Mouse (Mus musculus): ENCODE measurements at regions not wholly inside any gene's neighbourhood (a gene's known extent, or its start where the extent isn't known, plus 50 kb on each side); places are given as distances from the start of the nearest gene placed in this dataset.

DNA sequence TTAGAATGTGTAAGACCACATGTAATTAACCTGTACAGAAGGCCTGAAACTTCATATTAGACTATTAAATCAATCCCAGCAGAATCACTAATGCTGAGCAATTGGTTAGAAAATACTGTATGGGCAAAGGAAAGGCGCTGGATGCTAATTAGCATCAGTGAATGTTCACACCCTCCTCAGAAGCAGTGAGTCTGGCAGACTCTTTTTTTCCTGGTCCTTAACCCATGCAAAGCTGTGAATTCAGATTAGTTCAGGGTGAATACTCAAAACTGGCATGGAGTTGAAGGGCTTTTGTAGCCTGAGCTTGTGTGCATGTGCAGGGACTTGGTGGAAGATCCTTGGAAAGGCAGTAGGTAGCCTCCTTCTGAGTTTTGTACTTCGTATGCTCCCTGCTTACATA is 179.3 kb downstream of the Slc4a3 start:
- TF ChIP-seq MAFK (IDR thresholded peaks at IDR 0.05; ENCODE audit: insufficient read depth, low read depth, low read length): no peak
- TF ChIP-seq ZC3H11A (IDR thresholded peaks at IDR 0.05; ENCODE audit: borderline replicate concordance, low read depth, low read length): no peak
- no peak for TF ChIP-seq ZNF384 (IDR thresholded peaks at IDR 0.05; ENCODE audit: low read depth, low read length)
- no peak for TF ChIP-seq HCFC1 (IDR thresholded peaks at IDR 0.05; ENCODE audit: borderline replicate concordance, insufficient read depth, low read length)
- no peak for TF ChIP-seq CHD2 (IDR thresholded peaks at IDR 0.05; ENCODE audit: low read depth, low read length)
- H3K4me1 ChIP-seq (ENCODE audit: control insufficient read depth in 2 of 2, insufficient read depth in 2 of 2, low read length in 2 of 2, poor library complexity in 1 of 2): no peaks in the 10 kb centered on the region
- no peaks in the 10 kb centered on the region for H3K9me3 ChIP-seq (ENCODE audit: control insufficient read depth, insufficient read depth, low read depth, low read length)
- no peak overlapping the region for H3K9ac ChIP-seq (ENCODE audit: insufficient read depth, low read depth, low read length, poor library complexity, severe bottlenecking)
- no peak for DNase-seq (ENCODE audit: low read depth, low spot score)
- in situ Hi-C loops (cut with MboI; ENCODE audit: low sequenced_read_pairs in 2 of 2, unreplicated experiment in 2 of 2): no loop called here
- H3K4me3 ChIP-seq (ENCODE audit: insufficient read depth in 1 of 2, low read depth in 1 of 2, low read length in 2 of 2, poor library complexity in 1 of 2, severe bottlenecking in 1 of 2): no peak overlapping the region
- no peaks in the 10 kb centered on the region for H3K36me3 ChIP-seq (ENCODE audit: control insufficient read depth, insufficient read depth, low read length, poor library complexity, severe bottlenecking)
- H3K27ac ChIP-seq (ENCODE audit: insufficient read depth, low read depth, low read length, poor library complexity, severe bottlenecking): no peak overlapping the region

- in situ Hi-C loops (cut with MboI; ENCODE audit: low sequenced_read_pairs in 2 of 2, unreplicated experiment in 2 of 2): no loop called here
- no peaks in the 10 kb centered on the region for H3K36me3 ChIP-seq (ENCODE audit: control insufficient read depth, insufficient read depth, low read length, poor library complexity, severe bottlenecking)
- no peak overlapping the region for H3K9ac ChIP-seq (ENCODE audit: insufficient read depth, low read depth, low read length, poor library complexity, severe bottlenecking)
- H3K4me3 ChIP-seq (ENCODE audit: insufficient read depth in 1 of 2, low read depth in 1 of 2, low read length in 2 of 2, poor library complexity in 1 of 2, severe bottlenecking in 1 of 2): no peak overlapping the region
- no peak for DNase-seq (ENCODE audit: low read depth, low spot score)
- no peak for TF ChIP-seq HCFC1 (IDR thresholded peaks at IDR 0.05; ENCODE audit: borderline replicate concordance, insufficient read depth, low read length)
- TF ChIP-seq ZC3H11A (IDR thresholded peaks at IDR 0.05; ENCODE audit: borderline replicate concordance, low read depth, low read length): no peak
- no peak for TF ChIP-seq ZNF384 (IDR thresholded peaks at IDR 0.05; ENCODE audit: low read depth, low read length)
- no peak for TF ChIP-seq MAFK (IDR thresholded peaks at IDR 0.05; ENCODE audit: insufficient read depth, low read depth, low read length)
- no peak for TF ChIP-seq CHD2 (IDR thresholded peaks at IDR 0.05; ENCODE audit: low read depth, low read length)
- no peaks in the 10 kb centered on the region for H3K9me3 ChIP-seq (ENCODE audit: control insufficient read depth, insufficient read depth, low read depth, low read length)
- no peaks in the 10 kb centered on the region for H3K4me1 ChIP-seq (ENCODE audit: control insufficient read depth in 2 of 2, insufficient read depth in 2 of 2, low read length in 2 of 2, poor library complexity in 1 of 2)
- no peak overlapping the region for H3K27ac ChIP-seq (ENCODE audit: insufficient read depth, low read depth, low read length, poor library complexity, severe bottlenecking)
Measured at GRCm38 (mm10) chr1:75728859-75729258, 182.8 kb downstream of the Slc4a3 start.

- Histone ChIP-seq H3K4me1 (ENCODE audit: control insufficient read depth in 2 of 2, insufficient read depth in 2 of 2, low read length in 2 of 2, poor library complexity in 1 of 2) (no peaks in the 10 kb centered on the region), H3K27ac (ENCODE audit: insufficient read depth, low read depth, low read length, poor library complexity, severe bottlenecking) (no peak overlapping the region), H3K36me3 (ENCODE audit: control insufficient read depth, insufficient read depth, low read length, poor library complexity, severe bottlenecking) (no peaks in the 10 kb centered on the region), H3K9me3 (ENCODE audit: control insufficient read depth, insufficient read depth, low read depth, low read length) (no peaks in the 10 kb centered on the region), H3K4me3 (ENCODE audit: insufficient read depth in 1 of 2, low read depth in 1 of 2, low read length in 2 of 2, poor library complexity in 1 of 2, severe bottlenecking in 1 of 2) (no peak overlapping the region), H3K9ac (ENCODE audit: insufficient read depth, low read depth, low read length, poor library complexity, severe bottlenecking) (no peak overlapping the region)
- no peak for DNase-seq (ENCODE audit: low read depth, low spot score)
- TF ChIP-seq ZNF384 (IDR thresholded peaks at IDR 0.05; ENCODE audit: low read depth, low read length) (no peak), CHD2 (IDR thresholded peaks at IDR 0.05; ENCODE audit: low read depth, low read length) (no peak), HCFC1 (IDR thresholded peaks at IDR 0.05; ENCODE audit: borderline replicate concordance, insufficient read depth, low read length) (no peak), MAFK (IDR thresholded peaks at IDR 0.05; ENCODE audit: insufficient read depth, low read depth, low read length) (no peak), ZC3H11A (IDR thresholded peaks at IDR 0.05; ENCODE audit: borderline replicate concordance, low read depth, low read length) (no peak)
- in situ Hi-C loops (cut with MboI; ENCODE audit: low sequenced_read_pairs in 2 of 2, unreplicated experiment in 2 of 2): no loop called here
Measured at GRCm38 (mm10) chr1:75733791-75734190, 187.7 kb downstream of the Slc4a3 start.

GRCm38 (mm10) chr1:75738651-75739050 is 192.6 kb downstream of the Slc4a3 start:
- Histone ChIP-seq H3K27ac (ENCODE audit: insufficient read depth, low read depth, low read length, poor library complexity, severe bottlenecking) (no peak overlapping the region), H3K4me1 (ENCODE audit: control insufficient read depth in 2 of 2, insufficient read depth in 2 of 2, low read length in 2 of 2, poor library complexity in 1 of 2) (peaks cover 0 to 2% of the 10 kb centered on the region in 2 experiments; a peak in 1 of 4 replicates), H3K4me3 (ENCODE audit: insufficient read depth in 1 of 2, low read depth in 1 of 2, low read length in 2 of 2, poor library complexity in 1 of 2, severe bottlenecking in 1 of 2) (no peak overlapping the region), H3K9ac (ENCODE audit: insufficient read depth, low read depth, low read length, poor library complexity, severe bottlenecking) (no peak overlapping the region), H3K9me3 (ENCODE audit: control insufficient read depth, insufficient read depth, low read depth, low read length) (no peaks in the 10 kb centered on the region), H3K36me3 (ENCODE audit: control insufficient read depth, insufficient read depth, low read length, poor library complexity, severe bottlenecking) (no peaks in the 10 kb centered on the region)
- DNase-seq (ENCODE audit: low read depth, low spot score): no peak
- no peak for TF ChIP-seq MAFK (IDR thresholded peaks at IDR 0.05; ENCODE audit: insufficient read depth, low read depth, low read length)
- TF ChIP-seq ZC3H11A (IDR thresholded peaks at IDR 0.05; ENCODE audit: borderline replicate concordance, low read depth, low read length): no peak
- TF ChIP-seq CHD2 (IDR thresholded peaks at IDR 0.05; ENCODE audit: low read depth, low read length): no peak
- no peak for TF ChIP-seq HCFC1 (IDR thresholded peaks at IDR 0.05; ENCODE audit: borderline replicate concordance, insufficient read depth, low read length)
- no peak for TF ChIP-seq ZNF384 (IDR thresholded peaks at IDR 0.05; ENCODE audit: low read depth, low read length)
- in situ Hi-C loops (cut with MboI; ENCODE audit: low sequenced_read_pairs in 2 of 2, unreplicated experiment in 2 of 2): no loop called here

Data from ES-E14 (cell line).